Mouse (Mus musculus) heart, embryonic 14.5 days (tissue): ENCODE measurements around the gene Snf8. TPM values are rescaled to one million over a fixed set of nuclear protein-coding genes. Genes with fewer than 3 reads are reported as not detected.

Experiments used
- ATAC-seq: fragments of 200-750 bp; cut with Nextera tagmentation; 2 replicates; pipeline ENCODE4 v1.8.0; 2017; ENCODE audit warnings: low read depth, moderate TSS enrichment; ENCODE audit not compliant: insufficient number of reproducible peaks, insufficient read depth, low FRiP score
- H3K27ac ChIP-seq, 2 experiments: fragments of 200-500 bp in 1 of 2; fragments of 300-500 bp in 1 of 2; sonication (generic) in 1 of 2; replicated peaks in 1 of 2; 2 replicates each; pipeline ENCODE4 v1.5.1; 2012 to 2014; ENCODE audit warnings: low read depth in 2 of 2, low read length in 2 of 2, control low read depth in 1 of 2, mild to moderate bottlenecking in 1 of 2, mixed read lengths in 1 of 2; ENCODE audit not compliant: control insufficient read depth in 1 of 2, insufficient read depth in 1 of 2
- H3K27me3 ChIP-seq: fragments of 300-500 bp; sonication (generic); 2 replicates; pipeline ENCODE4 v1.6.1; 2014; ENCODE audit warnings: mild to moderate bottlenecking, low read length, control low read depth; ENCODE audit not compliant: control insufficient read depth, insufficient read depth
- H3K36me3 ChIP-seq: fragments of 300-500 bp; sonication (generic); 2 replicates; pipeline ENCODE4 v1.6.1; 2014; ENCODE audit warnings: mild to moderate bottlenecking, control low read depth, low read length, mixed read lengths; ENCODE audit not compliant: control insufficient read depth, insufficient read depth
- H3K4me1 ChIP-seq, 2 experiments: fragments of 200-500 bp in 1 of 2; fragments of 300-500 bp in 1 of 2; sonication (generic) in 1 of 2; 2 replicates each; pipeline ENCODE4 v1.6.1; 2012 to 2014; ENCODE audit warnings: low read length in 2 of 2, control low read depth in 1 of 2, mixed read lengths in 1 of 2; ENCODE audit not compliant: control insufficient read depth in 2 of 2, insufficient read depth in 2 of 2
- H3K4me2 ChIP-seq: fragments of 300-500 bp; sonication (generic); 2 replicates; pipeline ENCODE4 v1.6.1; 2014; ENCODE audit warnings: mild to moderate bottlenecking, low read length
- H3K4me3 ChIP-seq, 2 experiments: fragments of 200-500 bp in 1 of 2; fragments of 300-500 bp in 1 of 2; sonication (generic) in 1 of 2; 2 replicates each; pipeline ENCODE4 v1.5.1; 2012 to 2014; ENCODE audit warnings: low read length in 2 of 2, mild to moderate bottlenecking in 2 of 2, control low read depth in 1 of 2, low read depth in 1 of 2, moderate library complexity in 1 of 2; ENCODE audit not compliant: control insufficient read depth in 1 of 2, insufficient read depth in 1 of 2
- H3K9ac ChIP-seq: fragments of 300-500 bp; sonication (generic); 2 replicates; pipeline ENCODE4 v1.6.1; 2014; ENCODE audit warnings: mild to moderate bottlenecking, low read length
- H3K9me3 ChIP-seq: fragments of 300-500 bp; sonication (generic); 2 replicates; pipeline ENCODE4 v1.6.1; 2016; ENCODE audit warnings: low read length, control low read depth; ENCODE audit not compliant: control insufficient read depth
- WGBS: fragments of 180-500 bp; shearing (Covaris S2); extraction: QIAGEN DNeasy Blood & Tissue Kit; methylation state at CpG from one replicate; pipeline ENCODE4 v1.1.7; 2014; 5-methylcytosine and 5-hydroxymethylcytosine counted together
- polyA plus RNA-seq: library from polyadenylated mRNA; unstranded; fragments of >200 nt; fragmentation: Nextera tagmentation; extraction: Ambion mirVana; gene quantifications from 2 replicates; pipeline ENCODE4 v1.2.1, GENCODE M21; 2014

Gene Snf8
- 23.5 and 30.5 TPM in 2 replicates for polyA plus RNA-seq

- Histone ChIP-seq H3K4me1 (peaks cover 2 to 8% of the 10 kb centered on the region in 2 experiments), H3K4me3 (peak within 1 kb of the TSS; percentile 64 to 89), H3K4me2 (peak within 1 kb of the TSS; percentile 90), H3K9ac (peak within 1 kb of the TSS; percentile 85), H3K27me3 (no peaks in the 10 kb centered on the region), H3K36me3 (peaks cover 17% of the 10 kb centered on the region), H3K9me3 (no peaks in the 10 kb centered on the region), H3K27ac (peak within 1 kb of the TSS; percentile 57 to 68)
- ATAC-seq, result peak; percentile 56; the same call in 1 of the 2 replicates
- under 1% methylated on average over 28 of the region's 29 CpGs for WGBS
These were observed at the start of gene Snf8 for GRCm38 (mm10) chr11:96034596-96035052. TSS of gene Snf8 (plus strand) at chr11:96034885.

- H3K4me1 ChIP-seq, result peaks cover 44 to 67% of the 10 kb centered on the region in 2 experiments
- H3K4me3 ChIP-seq, result no peak overlapping the region
- H3K9me3 ChIP-seq, result no peaks in the 10 kb centered on the region
- H3K36me3 ChIP-seq, result 0 out of 2 replicates have a peak, but pooled peaks cover 4% of the 10 kb centered on the region
- no peaks in the 10 kb centered on the region for H3K27me3 ChIP-seq
- H3K27ac ChIP-seq, result peak overlapping the region; percentile 77 to 86
- peak overlapping the region; percentile 37 for H3K4me2 ChIP-seq
- ATAC-seq, result no peak
- peak overlapping the region; percentile 3 for H3K9ac ChIP-seq
- WGBS, result 63% methylated on average over 6 of the region's 6 CpGs
These were observed 46.7 kb upstream of the Snf8 start for GRCm38 (mm10) chr11:95987854-95988447.

- peaks cover 43 to 67% of the 10 kb centered on the region in 2 experiments for H3K4me1 ChIP-seq
- H3K9me3 ChIP-seq, result no peaks in the 10 kb centered on the region
- H3K27me3 ChIP-seq, result no peaks in the 10 kb centered on the region
- ATAC-seq, result peak; percentile 56
- H3K27ac ChIP-seq, result peak overlapping the region; percentile 77 to 86
- no peak overlapping the region for H3K4me3 ChIP-seq
- 13% methylated on average over 9 of the region's 9 CpGs for WGBS
- H3K36me3 ChIP-seq, result 0 out of 2 replicates have a peak, but pooled peaks cover 5% of the 10 kb centered on the region
- peak overlapping the region; percentile 3; the same call in 1 of the 2 replicates for H3K9ac ChIP-seq
- peak overlapping the region; percentile 37 for H3K4me2 ChIP-seq
These were observed 46.2 kb upstream of the Snf8 start for GRCm38 (mm10) chr11:95988533-95988932.

GRCm38 (mm10) chr11:95989864-95990263 is 44.8 kb upstream of the Snf8 start:
- H3K4me2 ChIP-seq, result peak overlapping the region; percentile 91
- peak overlapping the region; percentile 6; the same call in 1 of the 2 replicates for H3K9ac ChIP-seq
- peaks cover 4% of the 10 kb centered on the region; the same call in 1 of the 2 replicates for H3K9me3 ChIP-seq
- peak overlapping the region in 1 of 2 experiments; percentile 86; a peak in 1 of 4 replicates for H3K27ac ChIP-seq
- 0 out of 2 replicates have a peak, but pooled peaks cover 7% of the 10 kb centered on the region for H3K36me3 ChIP-seq
- ATAC-seq, result no peak
- H3K4me1 ChIP-seq, result peaks cover 43 to 67% of the 10 kb centered on the region in 2 experiments
- 60% methylated on average over 8 of the region's 8 CpGs for WGBS
- H3K27me3 ChIP-seq, result no peaks in the 10 kb centered on the region
- H3K4me3 ChIP-seq, result no peak overlapping the region

- H3K9me3 ChIP-seq, result peaks cover 4% of the 10 kb centered on the region; the same call in 1 of the 2 replicates
- 52% methylated on average over 4 of the region's 4 CpGs for WGBS
These were observed 44.3 kb upstream of the Snf8 start for GRCm38 (mm10) chr11:95990431-95990830.

GRCm38 (mm10) chr11:95990886-95991708 is 43.6 kb upstream of the Snf8 start:
- H3K27me3 ChIP-seq, result no peaks in the 10 kb centered on the region
- H3K9ac ChIP-seq, result peak overlapping the region; percentile 87
- WGBS, result 4% methylated on average over 36 of the region's 49 CpGs
- ATAC-seq, result peak; percentile 45
- H3K9me3 ChIP-seq, result peaks cover 4% of the 10 kb centered on the region; the same call in 1 of the 2 replicates
- H3K4me2 ChIP-seq, result peak overlapping the region; percentile 91
- peaks cover 43 to 64% of the 10 kb centered on the region in 2 experiments for H3K4me1 ChIP-seq
- 0 out of 2 replicates have a peak, but pooled peaks cover 13% of the 10 kb centered on the region for H3K36me3 ChIP-seq
- H3K4me3 ChIP-seq, result peak overlapping the region; percentile 48 to 56
- H3K27ac ChIP-seq, result peak overlapping the region; percentile 73 to 86

More at GRCm38 (mm10) chr11:95990431-95990830, 44.3 kb upstream of the Snf8 start:
- no peak for ATAC-seq
- Histone ChIP-seq H3K4me1 (peaks cover 43 to 67% of the 10 kb centered on the region in 2 experiments), H3K4me3 (peak overlapping the region; percentile 32 to 56), H3K9ac (peak overlapping the region; percentile 87), H3K4me2 (peak overlapping the region; percentile 91), H3K27me3 (no peaks in the 10 kb centered on the region), H3K27ac (peak overlapping the region; percentile 73 to 86), H3K36me3 (0 out of 2 replicates have a peak, but pooled peaks cover 8% of the 10 kb centered on the region)

GRCm38 (mm10) chr11:95994151-95994550 is 40.5 kb upstream of the Snf8 start:
- H3K27ac ChIP-seq, result no peak overlapping the region
- peaks cover 30 to 43% of the 10 kb centered on the region in 2 experiments for H3K4me1 ChIP-seq

More at GRCm38 (mm10) chr11:95994151-95994550, 40.5 kb upstream of the Snf8 start:
- Histone ChIP-seq H3K4me3 (no peak overlapping the region), H3K4me2 (no peak overlapping the region), H3K9ac (no peak overlapping the region), H3K27me3 (no peaks in the 10 kb centered on the region), H3K9me3 (peaks cover 4% of the 10 kb centered on the region; the same call in 1 of the 2 replicates), H3K36me3 (peaks cover 20% of the 10 kb centered on the region; the same call in 1 of the 2 replicates)
- 95% methylated on average over 8 of the region's 8 CpGs for WGBS
- no peak for ATAC-seq
